Mouse (Mus musculus) T-cell, adult 2 months (primary cell): Measurements from ENCODE around the gene Prl2c3.
"Not testable (repeated sequence)": the region's sequence is repeated elsewhere in the genome, so short reads cannot be mapped to it uniquely, and the experiment has no call there.

ENCODE experiments used
- DNase-seq: peaks from one replicate; pipeline ENCODE4 v3.0.0; 2022; ENCODE audit warnings: low spot score

Gene Prl2c3

GRCm38 (mm10) chr13:12799979-12800378 is at the start of gene Prl2c3:
Prl2c3 (minus strand) TSS chr13:12800079.
- not testable (repeated sequence) for DNase-seq

GRCm38 (mm10) chr13:12848254-12848653 is 48.4 kb upstream of the Prl2c3 start:
- not testable (repeated sequence) for DNase-seq

DNA sequence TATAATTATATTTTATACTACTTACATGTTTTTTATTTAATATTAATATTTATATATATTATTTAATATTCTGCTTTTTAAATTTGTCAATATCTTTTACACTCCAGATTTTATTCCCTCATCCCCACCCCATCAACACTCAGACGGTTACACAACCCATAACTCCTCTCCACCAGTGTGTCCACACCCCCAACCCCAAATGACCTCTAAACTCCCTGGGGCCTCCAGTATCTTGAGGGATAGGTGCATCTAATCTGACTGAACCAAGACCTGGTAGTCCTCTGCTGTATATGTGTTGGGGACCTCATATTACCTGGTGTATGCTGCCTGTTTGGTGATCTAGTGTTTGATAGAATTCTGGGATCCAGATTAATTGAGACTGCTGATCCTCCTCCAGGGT is 44.8 kb upstream of the Prl2c3 start:
- not testable (repeated sequence) for DNase-seq

GRCm38 (mm10) chr13:12837546-12837945 is 37.7 kb upstream of the Prl2c3 start:
- DNase-seq = not testable (repeated sequence)

GRCm38 (mm10) chr13:12831769-12832168 is 31.9 kb upstream of the Prl2c3 start:
- DNase-seq = no peak

- DNase-seq = no peak
Measured at GRCm38 (mm10) chr13:12829031-12829430, 29.2 kb upstream of the Prl2c3 start.

DNA sequence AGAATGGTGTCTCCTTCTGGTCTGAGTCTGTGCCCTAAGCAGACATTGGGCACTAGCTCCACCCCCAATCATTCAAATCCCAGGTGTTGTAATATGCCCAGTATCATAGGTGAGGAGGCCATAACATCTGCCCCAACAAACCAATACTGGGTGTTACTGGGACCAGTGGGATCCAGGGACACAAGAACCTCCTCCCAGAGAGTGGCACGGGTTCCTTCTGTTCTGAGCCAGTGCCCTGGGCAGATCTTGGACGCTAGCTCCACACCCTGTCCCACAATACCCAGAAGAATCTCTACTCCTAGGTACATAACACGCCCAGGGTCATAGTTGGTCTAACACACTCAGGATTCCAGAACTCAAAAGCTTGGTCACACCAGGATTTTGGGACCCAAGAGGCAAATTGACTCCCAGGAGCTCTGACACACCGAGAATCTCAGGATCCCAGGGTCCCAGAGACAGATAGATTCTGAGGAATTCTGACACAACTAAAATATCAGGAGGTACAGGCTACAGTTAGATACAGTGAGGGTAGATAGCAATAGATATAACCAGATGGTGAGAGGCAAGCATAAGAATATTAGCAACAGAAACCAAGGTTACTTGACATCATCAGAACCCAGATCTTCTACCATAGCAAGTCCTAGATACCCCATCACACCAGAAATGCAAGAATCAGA is 24.8 kb upstream of the Prl2c3 start:
- not testable (repeated sequence) for DNase-seq

GRCm38 (mm10) chr13:12813734-12814424 is 14.0 kb upstream of the Prl2c3 start:
- not testable (repeated sequence) for DNase-seq

- no peak for DNase-seq
Measured at GRCm38 (mm10) chr13:12809591-12809990, 9.7 kb upstream of the Prl2c3 start.

GRCm38 (mm10) chr13:12808793-12809512 is 9.1 kb upstream of the Prl2c3 start:
- not testable (repeated sequence) for DNase-seq

- not testable (repeated sequence) for DNase-seq
Measured at GRCm38 (mm10) chr13:12806496-12806895, 6.6 kb upstream of the Prl2c3 start.

DNA sequence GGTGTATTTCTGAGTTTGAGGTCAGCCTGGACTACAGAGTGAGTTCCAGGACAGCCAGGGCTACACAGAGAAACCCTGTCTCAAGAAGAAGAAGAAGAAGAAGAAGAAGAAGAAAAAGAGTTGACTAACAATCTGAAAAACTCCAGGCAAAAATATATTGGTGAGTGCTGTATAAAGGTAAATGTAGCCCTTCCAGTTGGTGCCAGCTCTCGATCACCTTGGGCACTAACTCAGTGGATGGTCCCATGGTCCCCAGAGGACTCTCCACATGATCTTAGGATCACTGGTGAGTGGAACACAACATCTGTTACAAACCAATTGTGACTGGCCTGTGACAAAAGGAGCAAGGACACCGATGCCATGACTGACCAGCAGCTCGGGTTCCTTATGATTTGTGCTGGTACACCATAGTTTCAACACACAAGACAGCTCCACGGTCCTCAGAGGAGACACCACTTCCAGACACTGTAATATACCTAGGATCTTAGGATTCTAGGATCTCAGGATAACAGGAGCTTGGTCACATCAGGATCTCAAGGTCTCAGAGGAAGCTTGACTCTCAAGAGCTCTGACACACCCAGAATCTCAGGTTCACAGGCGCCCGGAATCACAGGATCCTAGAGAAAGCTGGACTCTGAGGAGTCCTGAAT is 30.3 kb downstream of the Prl2c3 start:
- not testable (repeated sequence) for DNase-seq
